14 mouse cellular contexts compared by ENCODE assay signal in genomic region chr8:100790592-100791141, GRCm38 (mm10).
"Had no signal": no experiment of that assay in that cellular context is flagged by ENCODE, and none has a peak within 500 bp of the region (broad histone marks: within the 10 kb centered on the region; RNA-seq: fewer than 3 reads in every experiment).

No protein-coding gene starts in this region.

- DNase-seq: kidney, adult 2 months; kidney, postnatal 25 days; liver; liver, embryonic 13.5 days; liver, postnatal 0 days; lung, postnatal 14 days; right cerebral cortex, postnatal 25 days; thymus, postnatal 36 days had no signal

- H3K4me1 ChIP-seq: kidney, embryonic 15.5 days; limb, embryonic 12.5 days; liver, embryonic 13.5 days; lung, embryonic 15.5 days had no signal

- H3K27me3 ChIP-seq: kidney, embryonic 15.5 days; limb, embryonic 12.5 days; liver, embryonic 13.5 days; lung, embryonic 15.5 days; megakaryocyte, embryonic 14.5 days had no signal

- ATAC-seq: intestine, embryonic 16.5 days; liver, postnatal 0 days had no signal

- H3K4me3 ChIP-seq: kidney, embryonic 15.5 days; limb, embryonic 12.5 days; liver, embryonic 13.5 days; lung, embryonic 15.5 days; megakaryocyte, embryonic 14.5 days had no signal

- H3K9ac ChIP-seq: kidney, embryonic 15.5 days; limb, embryonic 12.5 days; liver, embryonic 13.5 days; liver, postnatal 0 days; lung, embryonic 15.5 days had no signal

- H3K36me3 ChIP-seq: kidney, embryonic 15.5 days; limb, embryonic 12.5 days; liver, embryonic 13.5 days; lung, embryonic 15.5 days had no signal

- H3K4me2 ChIP-seq: kidney, embryonic 15.5 days; limb, embryonic 12.5 days; liver, embryonic 13.5 days; lung, embryonic 15.5 days had no signal

- H3K27ac ChIP-seq: kidney, embryonic 15.5 days; limb, embryonic 12.5 days; liver, embryonic 13.5 days; lung, embryonic 15.5 days; macrophage had no signal

- H3K9me3 ChIP-seq: kidney, embryonic 15.5 days; limb, embryonic 12.5 days; liver, embryonic 13.5 days; lung, embryonic 15.5 days had no signal
